ENCODE assay signal across 10 mouse cellular contexts in the genomic region with DNA sequence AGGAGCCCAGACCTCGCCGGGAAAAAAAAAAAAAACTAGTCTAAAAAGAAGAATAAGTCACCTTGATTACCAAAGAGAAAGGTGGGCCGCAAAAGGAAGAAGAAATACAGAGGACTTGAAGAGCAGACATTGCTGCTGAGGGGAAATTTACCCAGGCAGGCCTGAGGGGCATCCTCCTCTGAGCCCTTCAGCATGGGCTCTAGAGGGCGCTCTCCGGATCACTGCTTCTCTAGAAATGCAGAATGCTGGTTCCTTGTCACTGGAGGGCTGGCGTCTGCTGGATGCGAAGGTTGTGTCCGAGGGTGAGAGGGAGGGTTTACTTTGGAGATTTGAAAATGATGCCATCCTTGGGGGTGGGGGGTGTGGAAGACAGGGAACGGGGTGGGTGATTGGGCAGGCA.
DNase-seq lines count a peak whose midpoint lies in the region; ATAC-seq and TF ChIP-seq lines count a peak whose summit lies in the region.
"Had no signal": no experiment of that assay in that cellular context is flagged by ENCODE, and none has a peak within 500 bp of the region (broad histone marks: within the 10 kb centered on the region; RNA-seq: fewer than 3 reads in every experiment).

No protein-coding gene starts in this region.

- no peak overlapping the region for H3K9ac ChIP-seq in kidney, embryonic 14.5 days (ENCODE audit: low read depth, low read length)
- H3K9ac ChIP-seq in neural tube, embryonic 15.5 days (replicated peaks): no peak overlapping the region
- H3K9ac ChIP-seq: heart, embryonic 15.5 days had no signal

- peak; percentile 33 to 37 for DNase-seq in cerebellum, adult 18-20 months
- DNase-seq in cerebellum, adult 11 months: no peak
- DNase-seq in kidney, adult 9 months: no peak
- DNase-seq in thymus, adult 2 months: peak; percentile 7
- DNase-seq in thymus, postnatal 0 days (ENCODE audit: low spot score): no peak
- peak; percentile 68 for DNase-seq in retina, embryonic 14.5 days (ENCODE audit: low spot score)
- DNase-seq: spleen, adult 18-20 months had no signal

- no peaks in the 10 kb centered on the region for H3K36me3 ChIP-seq in kidney, embryonic 14.5 days (ENCODE audit: control insufficient read depth, insufficient read depth, low read length)
- H3K36me3 ChIP-seq in thymus, adult 2 months (ENCODE audit: control insufficient read depth, insufficient read depth, low read length): no peaks in the 10 kb centered on the region
- H3K36me3 ChIP-seq in neural tube, embryonic 15.5 days: no peaks in the 10 kb centered on the region
- H3K36me3 ChIP-seq: heart, embryonic 15.5 days had no signal

- H3K9me3 ChIP-seq in kidney, embryonic 14.5 days (ENCODE audit: control insufficient read depth, low read length): no peaks in the 10 kb centered on the region
- H3K9me3 ChIP-seq in neural tube, embryonic 15.5 days (replicated peaks): no peaks in the 10 kb centered on the region
- H3K9me3 ChIP-seq: heart, embryonic 15.5 days had no signal

- no peaks in the 10 kb centered on the region for H3K27me3 ChIP-seq in kidney, embryonic 14.5 days (ENCODE audit: control insufficient read depth, insufficient read depth, low read length)
- no peaks in the 10 kb centered on the region for H3K27me3 ChIP-seq in thymus, adult 2 months (ENCODE audit: control insufficient read depth, insufficient read depth, low read length)
- H3K27me3 ChIP-seq in neural tube, embryonic 15.5 days (replicated peaks): no peaks in the 10 kb centered on the region
- H3K27me3 ChIP-seq: heart, embryonic 15.5 days had no signal

- H3K27ac ChIP-seq in kidney, embryonic 14.5 days (ENCODE audit: low read depth, low read length): no peak overlapping the region
- no peak overlapping the region for H3K27ac ChIP-seq in thymus, adult 2 months (ENCODE audit: control insufficient read depth, insufficient read depth, low read length)
- no peak overlapping the region for H3K27ac ChIP-seq in neural tube, embryonic 15.5 days (replicated peaks)
- H3K27ac ChIP-seq: heart, embryonic 15.5 days had no signal

- H3K4me2 ChIP-seq in kidney, embryonic 14.5 days (replicated peaks; ENCODE audit: low read depth, low read length): peak overlapping the region; percentile 5; the same call in 1 of the 2 replicates
- no peak overlapping the region for H3K4me2 ChIP-seq in neural tube, embryonic 15.5 days
- H3K4me2 ChIP-seq: heart, embryonic 15.5 days had no signal

- H3K4me3 ChIP-seq in kidney, embryonic 14.5 days (ENCODE audit: low read length): no peak overlapping the region
- no peak overlapping the region for H3K4me3 ChIP-seq in thymus, adult 2 months (ENCODE audit: control insufficient read depth, insufficient read depth, low read length)
- H3K4me3 ChIP-seq in neural tube, embryonic 15.5 days (replicated peaks): no peak overlapping the region
- H3K4me3 ChIP-seq: heart, embryonic 15.5 days had no signal

- no peaks in the 10 kb centered on the region for H3K4me1 ChIP-seq in kidney, embryonic 14.5 days (ENCODE audit: control insufficient read depth, insufficient read depth, low read length)
- H3K4me1 ChIP-seq in thymus, adult 2 months (replicated peaks; ENCODE audit: control insufficient read depth, insufficient read depth, low read length): no peaks in the 10 kb centered on the region
- H3K4me1 ChIP-seq in neural tube, embryonic 15.5 days: no peaks in the 10 kb centered on the region
- H3K4me1 ChIP-seq: heart, embryonic 15.5 days had no signal

- no peak for TF ChIP-seq POLR2A in thymus, adult 2 months (IDR thresholded peaks at IDR 0.05; ENCODE audit: control insufficient read depth, extremely low read depth, insufficient read depth, low read length, poor library complexity)

- TF ChIP-seq CTCF in thymus, adult 2 months (IDR thresholded peaks at IDR 0.05; ENCODE audit: borderline replicate concordance, control insufficient read depth, extremely low read depth, insufficient read depth, low read length, poor library complexity): no peak

- no peak; the same call in 1 of the 2 replicates for ATAC-seq in kidney, embryonic 14.5 days (ENCODE audit: low FRiP score, low TSS enrichment)
- no peak for ATAC-seq in neural tube, embryonic 15.5 days (ENCODE audit: low FRiP score)

- WGBS in kidney, embryonic 14.5 days: 52% methylated on average over 9 of the region's 9 CpGs
- WGBS in thymus, adult 2 months: 52% methylated on average over 9 of the region's 9 CpGs
- 64% methylated on average over 9 of the region's 9 CpGs for WGBS in neural tube, embryonic 15.5 days

Comparison
In these comparisons a context has a peak if more than half of its experiments do, and no peak if none do; other contexts are left out.
1. DNase-seq: peak in cerebellum, adult 18-20 months (2 of 2), thymus, adult 2 months (single experiment) and retina, embryonic 14.5 days (single experiment); none in cerebellum, adult 11 months (single experiment), kidney, adult 9 months (single experiment) and thymus, postnatal 0 days (single experiment).